Mouse (Mus musculus) forelimb bud, embryonic 11.5 days (tissue): ENCODE measurements around the gene Rcsd1.

ENCODE experiments used
- DNase-seq: peaks from one replicate; pipeline ENCODE4 v3.0.0-alpha.2; 2012; ENCODE audit warnings: low read depth, low spot score

Rcsd1 gene

GRCm38 (mm10) chr1:165717711-165718542 lies 8.4 kb upstream of the Rcsd1 start:
- DNase-seq = no peak

- no peak for DNase-seq
Measured at GRCm38 (mm10) chr1:165716426-165716825, 6.9 kb upstream of the Rcsd1 start.

- DNase-seq = no peak
Measured at GRCm38 (mm10) chr1:165713798-165714197, 4.2 kb upstream of the Rcsd1 start.

- no peak for DNase-seq
Measured at GRCm38 (mm10) chr1:165711914-165712313, 2.4 kb upstream of the Rcsd1 start.

GRCm38 (mm10) chr1:165708686-165709380 lies 724 bp downstream of the Rcsd1 start:
- no peak for DNase-seq

GRCm38 (mm10) chr1:165707640-165708322 lies 1.8 kb downstream of the Rcsd1 start:
- no peak for DNase-seq

GRCm38 (mm10) chr1:165707241-165707639 lies 2.3 kb downstream of the Rcsd1 start:
- DNase-seq = no peak

GRCm38 (mm10) chr1:165706492-165706891 lies 3.1 kb downstream of the Rcsd1 start:
- DNase-seq = no peak

GRCm38 (mm10) chr1:165705868-165706348 lies 3.6 kb downstream of the Rcsd1 start:
- DNase-seq = no peak

GRCm38 (mm10) chr1:165705368-165705767 lies 4.2 kb downstream of the Rcsd1 start:
- DNase-seq = no peak

- DNase-seq = no peak
Measured at GRCm38 (mm10) chr1:165704841-165705240, 4.7 kb downstream of the Rcsd1 start.

GRCm38 (mm10) chr1:165702221-165703031 lies 7.1 kb downstream of the Rcsd1 start:
- peak; percentile 75 for DNase-seq

GRCm38 (mm10) chr1:165701562-165701961 lies 8.0 kb downstream of the Rcsd1 start:
- DNase-seq = no peak

- DNase-seq = no peak
Measured at GRCm38 (mm10) chr1:165700933-165701518, 8.5 kb downstream of the Rcsd1 start.

GRCm38 (mm10) chr1:165700376-165700815 lies 9.2 kb downstream of the Rcsd1 start:
- no peak for DNase-seq

GRCm38 (mm10) chr1:165697701-165698100 lies 11.9 kb downstream of the Rcsd1 start:
- DNase-seq = no peak

GRCm38 (mm10) chr1:165696870-165697269 lies 12.7 kb downstream of the Rcsd1 start:
- no peak for DNase-seq

- no peak for DNase-seq
Measured at GRCm38 (mm10) chr1:165696040-165696439, 13.5 kb downstream of the Rcsd1 start.

- DNase-seq = peak; percentile 54
Measured at GRCm38 (mm10) chr1:165695392-165696014, 14.1 kb downstream of the Rcsd1 start.

GRCm38 (mm10) chr1:165693856-165694255 lies 15.7 kb downstream of the Rcsd1 start:
- no peak for DNase-seq
